Mouse (Mus musculus) mesoderm, embryonic 11.5 days (tissue): Measurements from ENCODE around the gene Wrap73.
A peak's percentile ranks its signal among the peaks of the same experiment; 100 is the strongest.

Source experiments
- DNase-seq: peaks from one replicate; pipeline ENCODE4 v3.0.0-alpha.2; 2012; ENCODE audit warnings: low read depth, low spot score

The Wrap73 gene

GRCm38 (mm10) chr4:154142211-154143040, at the start of gene Wrap73:
Gene Wrap73 (plus strand): TSS chr4:154142372.
- peak; percentile 94 for DNase-seq

GRCm38 (mm10) chr4:154093210-154093609, 49.0 kb upstream of the Wrap73 start:
- DNase-seq = no peak

- no peak for DNase-seq
Observed at GRCm38 (mm10) chr4:154096111-154096510, 46.1 kb upstream of the Wrap73 start.

GRCm38 (mm10) chr4:154099361-154099760, 42.8 kb upstream of the Wrap73 start:
- peak; percentile 16 for DNase-seq

GRCm38 (mm10) chr4:154103386-154103785, 38.8 kb upstream of the Wrap73 start:
- DNase-seq = no peak

GRCm38 (mm10) chr4:154103912-154104311, 38.3 kb upstream of the Wrap73 start:
- no peak for DNase-seq

GRCm38 (mm10) chr4:154105381-154106001, 36.7 kb upstream of the Wrap73 start:
- DNase-seq = peak; percentile 82

GRCm38 (mm10) chr4:154106497-154107061, 35.6 kb upstream of the Wrap73 start:
- DNase-seq = no peak

GRCm38 (mm10) chr4:154109216-154109849, 32.8 kb upstream of the Wrap73 start:
- no peak for DNase-seq

GRCm38 (mm10) chr4:154109850-154110243, 32.3 kb upstream of the Wrap73 start:
- DNase-seq = no peak

- no peak for DNase-seq
Observed at GRCm38 (mm10) chr4:154116421-154116820, 25.8 kb upstream of the Wrap73 start.

GRCm38 (mm10) chr4:154118782-154119181, 23.4 kb upstream of the Wrap73 start:
- no peak for DNase-seq

GRCm38 (mm10) chr4:154119208-154119607, 23.0 kb upstream of the Wrap73 start:
- no peak for DNase-seq

- DNase-seq = no peak
Observed at GRCm38 (mm10) chr4:154121800-154122199, 20.4 kb upstream of the Wrap73 start.

- no peak for DNase-seq
Observed at GRCm38 (mm10) chr4:154122374-154122773, 19.8 kb upstream of the Wrap73 start.

GRCm38 (mm10) chr4:154123553-154123952, 18.6 kb upstream of the Wrap73 start:
- DNase-seq = no peak

- no peak for DNase-seq
Observed at GRCm38 (mm10) chr4:154125202-154125601, 17.0 kb upstream of the Wrap73 start.

GRCm38 (mm10) chr4:154127273-154127672, 14.9 kb upstream of the Wrap73 start:
- DNase-seq = no peak

- DNase-seq = no peak
Observed at GRCm38 (mm10) chr4:154129950-154130349, 12.2 kb upstream of the Wrap73 start.

GRCm38 (mm10) chr4:154131894-154132293, 10.3 kb upstream of the Wrap73 start:
- no peak for DNase-seq

- DNase-seq = no peak
Observed at GRCm38 (mm10) chr4:154134803-154135202, 7.4 kb upstream of the Wrap73 start.

- no peak for DNase-seq
Observed at GRCm38 (mm10) chr4:154137139-154137538, 5.0 kb upstream of the Wrap73 start.
